Mouse (Mus musculus) forebrain, postnatal 0 days (tissue): ENCODE measurements at regions not wholly inside any gene's neighbourhood (a gene's known extent, or its start where the extent isn't known, plus 50 kb on each side); places are given as distances from the start of the nearest gene placed in this dataset.
A peak's percentile ranks its signal among the peaks of the same experiment; 100 is the strongest.

ENCODE experiments used
- ATAC-seq: fragments of 200-750 bp; cut with Nextera tagmentation; 2 replicates; pipeline ENCODE4 v1.8.0; 2017; ENCODE audit warnings: mild to moderate bottlenecking, moderate library complexity
- DNase-seq: peaks from one replicate; pipeline ENCODE4 v3.0.0-alpha.2; 2015
- H3K27ac ChIP-seq: fragments of 300-500 bp; sonication (generic); 2 replicates; pipeline ENCODE4 v1.5.1; 2014; ENCODE audit warnings: low read depth, mild to moderate bottlenecking, antibody characterized with exemption, low read length, moderate library complexity, mixed read lengths
- H3K27me3 ChIP-seq: fragments of 300-500 bp; sonication (generic); 2 replicates; pipeline ENCODE4 v1.6.1; 2014; ENCODE audit warnings: mild to moderate bottlenecking, low read length, mixed read lengths; ENCODE audit not compliant: insufficient read depth
- H3K36me3 ChIP-seq: fragments of 300-500 bp; sonication (generic); 2 replicates; pipeline ENCODE4 v1.6.1; 2014; ENCODE audit warnings: mild to moderate bottlenecking, moderate library complexity; ENCODE audit not compliant: insufficient read depth
- H3K4me1 ChIP-seq: fragments of 300-500 bp; sonication (generic); 2 replicates; pipeline ENCODE4 v1.6.1; 2014; ENCODE audit warnings: antibody characterized with exemption; ENCODE audit not compliant: insufficient read depth
- H3K4me2 ChIP-seq: fragments of 300-500 bp; sonication (generic); 2 replicates; pipeline ENCODE4 v1.6.1; 2014; ENCODE audit warnings: low read depth, mild to moderate bottlenecking, moderate library complexity
- H3K4me3 ChIP-seq: fragments of 300-500 bp; sonication (generic); 2 replicates; pipeline ENCODE4 v1.5.1; 2014; ENCODE audit warnings: low read depth, low read length, mixed read lengths
- H3K9ac ChIP-seq: fragments of 300-500 bp; sonication (generic); 2 replicates; pipeline ENCODE4 v1.6.1; 2014; ENCODE audit warnings: mild to moderate bottlenecking
- H3K9me3 ChIP-seq: fragments of 300-500 bp; sonication (generic); 2 replicates; pipeline ENCODE4 v1.6.1; 2016; ENCODE audit warnings: low read length
- CTCF ChIP-seq: sonication (generic); IDR thresholded peaks from 2 replicates; pipeline ENCODE4 v1.5.1; 2016; ENCODE audit warnings: antibody characterized with exemption, control low read depth, low read depth
- WGBS: fragments of 180-500 bp; shearing (Covaris S2); extraction: QIAGEN DNeasy Blood & Tissue Kit; methylation state at CpG from one replicate; pipeline ENCODE4 v1.1.7; 2014; 5-methylcytosine and 5-hydroxymethylcytosine counted together

DNA sequence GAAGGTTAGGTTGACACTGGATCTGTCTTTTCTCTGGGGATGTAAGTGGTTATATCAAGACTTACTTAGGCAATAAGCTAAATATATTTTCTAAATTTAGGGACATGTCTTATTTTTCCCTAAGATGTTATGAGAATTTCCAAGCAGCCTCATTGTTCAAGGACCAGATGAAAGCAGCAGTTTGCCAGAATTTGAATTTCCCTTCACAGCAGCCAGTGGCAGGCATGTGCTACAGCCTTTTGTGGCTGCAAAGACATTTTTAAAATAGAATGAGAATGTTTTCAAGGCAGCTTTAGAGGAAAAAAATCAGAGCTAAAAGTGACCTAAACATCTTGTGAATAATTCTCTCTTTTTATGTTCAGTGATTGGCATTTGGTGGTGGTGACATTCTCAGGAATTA, 371.6 kb upstream of the Cobl start:
- DNase-seq (no peak), ATAC-seq (no peak)
- Histone ChIP-seq H3K4me3 (no peak overlapping the region), H3K27me3 (no peaks in the 10 kb centered on the region), H3K9me3 (no peaks in the 10 kb centered on the region), H3K27ac (no peak overlapping the region), H3K9ac (no peak overlapping the region), H3K4me2 (no peak overlapping the region), H3K4me1 (no peaks in the 10 kb centered on the region), H3K36me3 (no peaks in the 10 kb centered on the region)
- no peak for TF ChIP-seq CTCF

GRCm38 (mm10) chr11:12812021-12812420, 347.3 kb upstream of the Cobl start:
- H3K27me3 ChIP-seq = no peaks in the 10 kb centered on the region
- no peaks in the 10 kb centered on the region for H3K36me3 ChIP-seq
- H3K9me3 ChIP-seq = no peaks in the 10 kb centered on the region
- TF ChIP-seq CTCF = no peak
- no peak overlapping the region for H3K4me2 ChIP-seq
- DNase-seq (no peak), ATAC-seq (no peak)
- no peak overlapping the region for H3K9ac ChIP-seq
- H3K4me3 ChIP-seq = no peak overlapping the region
- no peaks in the 10 kb centered on the region; the same call in 1 of the 2 replicates for H3K4me1 ChIP-seq
- no peak overlapping the region for H3K27ac ChIP-seq

GRCm38 (mm10) chr11:12810949-12811881, 346.5 kb upstream of the Cobl start:
- 44% methylated on average over 11 of the region's 11 CpGs for WGBS
- Histone ChIP-seq H3K9me3 (no peaks in the 10 kb centered on the region), H3K4me1 (no peaks in the 10 kb centered on the region; the same call in 1 of the 2 replicates), H3K4me3 (no peak overlapping the region), H3K36me3 (no peaks in the 10 kb centered on the region), H3K4me2 (no peak overlapping the region), H3K27me3 (no peaks in the 10 kb centered on the region), H3K27ac (0 out of 2 replicates have a peak overlapping the region, but pooled peaks have one; percentile 21), H3K9ac (no peak overlapping the region)
- ATAC-seq (peak; percentile 85), DNase-seq (peak; percentile 85)
- TF ChIP-seq CTCF = peak; percentile 85
